Mouse (Mus musculus): Measurements from ENCODE around the gene Ubald2.
"Not testable (repeated sequence)": the region's sequence is repeated elsewhere in the genome, so short reads cannot be mapped to it uniquely, and the experiment has no call there.

Gene Ubald2

DNA sequence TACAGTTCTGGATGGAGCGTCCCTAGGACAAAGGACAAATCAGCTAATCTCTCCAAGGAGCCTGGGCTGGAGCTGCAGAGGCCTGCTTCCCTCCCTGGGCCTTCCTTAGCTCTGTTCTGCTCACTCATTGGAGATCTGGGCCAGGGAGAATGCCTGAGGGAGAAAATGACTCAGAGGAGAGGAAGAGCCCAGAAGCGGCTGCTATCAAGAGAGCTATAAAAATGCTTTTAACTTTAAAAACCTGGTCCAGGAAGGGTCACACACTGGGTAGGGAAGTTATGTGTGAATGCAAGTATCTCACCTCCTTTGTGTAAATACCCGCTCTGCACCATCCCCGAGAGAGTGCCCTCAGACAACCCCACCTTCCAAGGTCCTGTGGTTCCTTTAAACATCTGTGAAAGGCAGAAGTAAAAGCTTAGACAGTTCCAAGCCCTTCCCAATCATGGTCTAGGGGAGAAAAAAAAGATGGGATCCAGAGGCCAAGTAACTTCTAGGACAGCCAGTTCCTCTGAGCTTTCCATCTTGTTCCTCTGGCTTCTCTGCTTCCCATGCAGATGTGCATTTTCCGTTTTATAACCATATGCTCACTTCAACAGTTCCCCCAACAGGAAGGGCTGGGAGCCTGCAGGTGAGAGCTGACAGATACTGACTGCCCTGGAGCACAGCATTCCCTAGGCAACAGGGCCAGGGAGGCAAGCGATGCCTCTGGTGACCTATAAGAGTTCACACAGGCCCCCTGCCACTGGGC, 17.5 kb upstream of the Ubald2 start:
- in situ Hi-C loops (cut with MboI): no loop called here

DNA sequence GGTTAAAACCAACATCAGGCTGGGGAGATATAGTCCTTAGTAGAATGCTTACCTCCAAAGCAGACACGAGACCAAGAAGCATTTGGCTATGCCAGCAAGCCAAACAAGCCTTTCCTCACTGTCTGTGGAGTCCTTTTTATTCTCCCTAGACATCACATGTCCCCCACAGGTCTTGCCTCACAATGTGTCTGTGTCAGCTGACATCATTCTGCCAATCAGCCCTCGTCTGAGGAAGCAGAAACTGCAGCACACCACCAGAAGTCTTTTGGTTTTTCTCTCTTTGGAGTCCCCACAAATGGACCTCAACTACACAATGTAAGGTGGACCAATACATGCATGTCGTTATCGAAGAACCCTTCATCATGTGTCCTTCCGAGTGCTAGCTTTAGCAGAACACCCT, 16.8 kb upstream of the Ubald2 start:
- in situ Hi-C loops (cut with MboI): no loop called here

DNA sequence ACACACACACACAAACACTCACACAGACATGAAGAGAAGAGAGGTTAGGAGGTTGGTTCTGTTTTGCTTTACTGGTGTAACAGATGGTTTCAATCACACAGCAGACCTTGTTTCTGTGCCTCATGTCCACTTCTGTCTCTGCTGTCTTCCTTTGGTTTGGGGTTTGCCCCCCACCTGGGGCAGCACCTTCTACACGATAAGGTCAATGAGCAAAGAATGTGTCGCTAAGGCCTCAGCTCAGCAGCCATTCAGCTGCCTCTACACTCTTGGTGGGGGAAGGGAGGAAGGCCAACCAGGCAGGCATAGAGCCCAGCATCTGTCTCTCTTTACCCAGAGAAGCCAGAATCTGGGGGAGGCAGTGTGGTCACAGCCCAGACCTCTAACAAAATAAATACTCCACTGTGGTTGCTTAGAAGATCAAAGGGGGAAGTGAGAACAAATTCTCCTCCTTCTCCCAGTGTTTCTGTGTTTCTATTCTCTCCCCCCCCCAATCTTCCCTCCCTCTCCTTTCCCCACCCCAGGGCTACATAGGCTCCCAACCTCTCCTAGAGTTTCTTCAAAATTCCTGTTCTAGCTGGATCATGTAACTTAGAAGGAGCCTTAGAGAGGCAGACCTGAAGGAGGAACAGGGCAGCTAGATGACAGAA, 15.6 kb upstream of the Ubald2 start:
- in situ Hi-C loops (cut with MboI): no loop called here

DNA sequence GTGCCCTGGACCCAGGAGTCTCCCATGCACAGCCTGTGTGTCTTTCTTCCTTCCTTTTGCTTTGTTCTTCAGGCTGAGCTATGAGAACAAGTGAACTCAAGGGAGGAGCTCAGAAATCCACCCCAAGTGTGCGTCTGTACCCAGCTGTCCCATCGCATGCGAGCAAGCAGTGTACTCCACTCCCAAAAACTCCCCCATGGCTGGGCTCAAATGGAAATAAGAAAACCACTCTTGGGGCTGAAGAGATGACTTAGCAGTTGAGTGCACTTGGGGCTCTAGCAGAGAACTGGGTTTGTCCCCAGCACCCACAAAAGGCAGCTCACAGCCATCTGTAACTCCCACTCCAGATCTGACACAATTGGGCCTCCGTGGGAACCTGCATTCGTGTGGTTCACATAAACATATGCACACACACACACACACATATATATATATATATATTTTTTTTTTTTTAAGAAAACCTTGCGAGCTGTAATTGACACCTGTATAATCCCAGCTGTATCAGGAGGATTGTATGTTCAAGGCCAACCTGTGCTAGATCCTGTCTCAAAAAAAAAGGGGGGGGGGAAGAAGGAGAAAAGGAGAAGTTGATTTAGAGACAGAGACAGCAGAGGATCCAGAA, 14.9 kb upstream of the Ubald2 start:
- in situ Hi-C loops (cut with MboI): no loop called here

DNA sequence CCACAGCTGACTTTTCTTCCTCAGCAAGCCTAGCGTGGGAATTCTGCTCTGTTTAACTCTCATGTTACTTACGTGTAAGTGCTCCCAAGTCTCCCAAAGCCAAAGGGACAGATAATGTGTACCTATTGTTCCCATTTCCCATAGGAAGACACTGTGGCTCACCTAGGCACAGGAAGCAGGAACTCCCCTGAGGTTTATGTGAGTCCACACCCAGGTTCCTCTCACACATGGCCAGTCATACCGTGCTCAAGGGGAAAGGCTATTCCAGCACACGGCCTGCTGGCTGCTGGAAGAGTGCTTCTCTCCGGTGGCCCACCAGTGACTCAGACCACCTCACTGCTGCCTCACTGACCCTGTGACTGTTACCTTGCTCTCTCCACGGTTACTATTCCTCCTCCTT, 12.8 kb upstream of the Ubald2 start:
- in situ Hi-C loops (cut with MboI): no loop called here

DNA sequence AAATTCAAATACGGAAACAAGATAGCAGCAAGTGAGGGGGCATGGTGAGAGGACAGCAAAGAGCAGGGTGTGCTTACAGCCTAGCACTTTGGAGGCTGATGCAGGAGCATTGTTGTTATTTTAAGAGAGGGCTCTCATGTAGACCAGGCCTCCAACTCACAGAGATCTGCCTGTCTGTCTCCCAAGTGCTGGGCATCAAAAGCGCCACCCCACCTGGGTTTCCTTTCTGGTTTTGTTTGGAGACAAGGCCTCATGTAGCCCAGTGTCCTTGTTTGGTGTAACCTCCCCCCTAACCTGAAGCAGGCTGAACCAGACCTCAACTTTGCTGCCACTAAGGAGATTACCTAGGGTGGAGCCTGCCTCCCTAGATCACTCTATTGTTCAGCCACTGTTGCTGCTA, 11.3 kb upstream of the Ubald2 start:
- in situ Hi-C loops (cut with MboI): no loop called here

DNA sequence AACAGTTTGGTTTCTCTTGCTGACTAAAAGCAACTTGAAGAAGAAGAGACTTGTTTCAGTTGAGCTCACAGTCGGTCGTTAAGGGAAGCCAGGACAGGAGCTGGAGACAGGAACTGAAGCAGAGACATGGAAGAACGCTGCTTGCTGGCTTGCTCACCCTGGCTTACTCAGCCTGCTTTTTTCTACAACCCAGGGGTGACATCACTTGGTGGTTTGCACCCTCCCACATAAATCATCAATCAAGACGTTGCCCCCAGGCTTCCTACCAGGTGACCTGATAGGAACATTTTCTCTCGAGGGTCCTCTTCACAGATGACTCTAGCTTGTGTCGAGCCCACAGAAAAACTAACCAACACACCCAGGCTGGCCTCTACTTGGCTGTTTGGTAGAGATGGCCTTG, 10.7 kb upstream of the Ubald2 start:
- in situ Hi-C loops (cut with MboI): no loop called here

DNA sequence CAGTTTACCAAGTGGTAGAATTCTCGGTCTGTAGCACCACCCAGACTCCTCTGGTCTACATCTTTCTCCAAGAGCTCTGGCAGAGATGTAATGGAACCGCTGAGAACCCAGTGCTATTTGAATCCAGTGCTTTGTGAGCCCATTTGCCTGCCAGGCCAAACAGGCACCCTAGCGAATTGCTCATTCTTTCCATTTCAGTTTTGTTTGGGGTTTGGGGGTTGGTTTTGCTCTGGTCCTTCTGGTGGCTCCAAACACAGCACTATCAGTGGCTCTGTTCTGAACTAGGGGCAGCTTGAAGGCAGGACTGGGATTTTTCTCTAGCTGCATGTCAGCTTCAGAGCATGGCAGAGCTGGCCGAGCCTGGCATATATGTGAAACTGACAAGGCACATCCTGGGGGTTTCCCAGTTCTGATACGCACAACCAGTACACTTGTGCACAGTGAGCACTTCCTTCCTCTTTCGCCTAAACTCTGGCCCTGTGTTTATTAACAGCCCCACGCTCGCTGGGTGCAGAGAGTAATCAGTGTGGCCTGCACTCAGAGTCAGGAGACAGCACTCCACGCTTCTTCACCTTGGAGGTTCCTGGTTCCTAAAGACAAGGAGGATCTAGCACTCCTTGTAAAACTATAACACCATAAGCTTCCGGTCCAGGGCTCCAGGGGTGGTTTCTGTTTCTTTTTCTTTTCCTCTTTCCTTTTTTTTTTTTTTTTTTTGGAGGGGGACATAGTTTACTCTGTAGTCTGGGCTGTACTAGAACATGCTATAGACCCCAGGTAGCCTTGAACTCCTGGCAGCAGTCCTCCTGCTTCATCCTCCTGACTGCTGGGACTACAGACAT, 9.9 kb upstream of the Ubald2 start:
- in situ Hi-C loops (cut with MboI): no loop called here

DNA sequence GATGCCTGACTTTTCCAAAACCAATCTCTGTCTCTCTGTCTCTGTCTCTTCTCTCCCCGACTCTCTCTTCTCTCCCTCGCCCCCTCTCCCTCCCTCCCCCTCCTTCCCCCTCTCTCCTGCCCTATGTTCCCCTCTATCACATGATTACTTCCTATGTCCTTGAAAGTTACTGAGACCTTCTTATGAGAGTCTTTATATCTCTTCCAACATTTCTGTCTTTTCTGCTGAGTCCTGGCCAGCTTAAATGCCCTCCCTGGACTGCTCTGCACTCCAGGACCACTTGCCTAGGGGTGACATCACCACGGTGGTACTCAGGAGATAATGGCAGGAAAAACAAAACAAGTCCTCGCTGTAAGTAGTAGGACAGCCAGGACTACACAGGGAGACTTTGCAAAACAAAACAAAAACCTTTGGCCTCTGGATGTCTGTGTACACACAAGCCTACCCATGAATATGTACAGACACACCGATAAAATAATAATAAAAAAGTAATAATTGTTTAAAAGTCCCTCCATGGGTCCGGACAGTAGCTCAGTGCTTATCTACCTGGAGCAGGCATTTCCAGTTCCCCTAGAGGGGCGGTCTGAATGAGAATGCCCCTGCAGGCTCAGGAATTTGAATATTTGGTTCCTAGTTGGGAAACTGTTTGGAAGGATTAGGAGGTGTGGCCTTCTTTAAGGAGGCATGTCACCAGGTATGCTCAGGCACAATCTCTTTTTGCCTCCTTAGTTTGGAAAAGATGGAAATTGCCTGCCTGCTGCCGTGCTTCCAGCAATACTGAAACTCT, 9.1 kb upstream of the Ubald2 start:
- in situ Hi-C loops (cut with MboI): no loop called here

DNA sequence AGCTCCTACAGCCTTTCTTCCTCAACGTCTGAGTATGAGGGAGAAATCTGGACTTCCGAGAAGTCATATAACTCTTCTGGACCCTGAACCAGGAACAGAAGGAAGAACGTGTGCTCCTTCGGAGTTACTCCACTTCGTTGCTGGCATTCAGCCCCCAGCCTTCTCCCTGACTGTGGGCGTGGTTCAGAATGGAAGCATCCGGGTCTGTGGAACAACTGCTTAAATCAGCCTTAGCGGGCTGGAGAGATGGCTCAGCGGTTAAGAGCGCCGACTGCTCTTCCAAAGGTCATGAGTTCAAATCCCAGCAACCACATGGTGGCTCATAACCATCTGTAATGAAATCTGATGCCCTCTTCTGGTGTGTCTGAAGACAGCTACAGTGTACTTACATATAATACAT, 7.6 kb upstream of the Ubald2 start:
- in situ Hi-C loops (cut with MboI): not testable (repeated sequence)

DNA sequence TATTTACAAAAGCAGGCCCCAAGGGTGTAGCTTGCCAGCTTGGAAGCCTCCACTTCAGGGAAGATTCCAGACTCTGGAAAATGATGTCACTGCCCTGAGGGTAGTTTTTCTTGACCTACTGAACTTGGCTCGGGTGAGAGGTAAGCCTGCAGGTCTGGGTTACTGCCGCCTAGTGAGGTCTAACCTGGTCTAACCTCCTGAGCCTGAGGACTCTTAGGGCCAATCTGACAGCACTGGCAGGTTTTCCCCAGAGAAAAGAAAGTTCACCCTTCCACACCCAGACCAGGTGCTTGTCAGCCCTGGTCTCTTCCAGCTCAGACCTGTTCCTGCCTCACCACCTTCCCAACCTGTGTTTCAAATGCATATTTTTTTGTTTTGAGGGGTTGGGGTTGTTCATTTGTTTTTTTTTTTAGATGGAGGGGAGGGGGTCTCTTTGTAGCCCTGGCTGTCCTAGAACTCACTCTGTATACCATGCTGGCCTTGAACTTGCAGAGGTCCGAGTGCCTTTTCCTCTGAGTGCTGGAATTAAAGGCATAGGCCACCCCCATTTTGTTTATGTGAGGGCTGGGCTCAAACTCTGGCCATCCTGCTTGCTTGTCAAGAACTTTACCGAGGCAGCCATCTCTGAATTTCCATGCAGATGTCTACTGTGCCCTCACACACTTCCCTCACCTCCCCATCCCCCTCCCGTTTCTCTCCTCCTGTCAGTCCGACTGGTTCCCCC, 6.9 kb upstream of the Ubald2 start:
- in situ Hi-C loops (cut with MboI): no loop called here

DNA sequence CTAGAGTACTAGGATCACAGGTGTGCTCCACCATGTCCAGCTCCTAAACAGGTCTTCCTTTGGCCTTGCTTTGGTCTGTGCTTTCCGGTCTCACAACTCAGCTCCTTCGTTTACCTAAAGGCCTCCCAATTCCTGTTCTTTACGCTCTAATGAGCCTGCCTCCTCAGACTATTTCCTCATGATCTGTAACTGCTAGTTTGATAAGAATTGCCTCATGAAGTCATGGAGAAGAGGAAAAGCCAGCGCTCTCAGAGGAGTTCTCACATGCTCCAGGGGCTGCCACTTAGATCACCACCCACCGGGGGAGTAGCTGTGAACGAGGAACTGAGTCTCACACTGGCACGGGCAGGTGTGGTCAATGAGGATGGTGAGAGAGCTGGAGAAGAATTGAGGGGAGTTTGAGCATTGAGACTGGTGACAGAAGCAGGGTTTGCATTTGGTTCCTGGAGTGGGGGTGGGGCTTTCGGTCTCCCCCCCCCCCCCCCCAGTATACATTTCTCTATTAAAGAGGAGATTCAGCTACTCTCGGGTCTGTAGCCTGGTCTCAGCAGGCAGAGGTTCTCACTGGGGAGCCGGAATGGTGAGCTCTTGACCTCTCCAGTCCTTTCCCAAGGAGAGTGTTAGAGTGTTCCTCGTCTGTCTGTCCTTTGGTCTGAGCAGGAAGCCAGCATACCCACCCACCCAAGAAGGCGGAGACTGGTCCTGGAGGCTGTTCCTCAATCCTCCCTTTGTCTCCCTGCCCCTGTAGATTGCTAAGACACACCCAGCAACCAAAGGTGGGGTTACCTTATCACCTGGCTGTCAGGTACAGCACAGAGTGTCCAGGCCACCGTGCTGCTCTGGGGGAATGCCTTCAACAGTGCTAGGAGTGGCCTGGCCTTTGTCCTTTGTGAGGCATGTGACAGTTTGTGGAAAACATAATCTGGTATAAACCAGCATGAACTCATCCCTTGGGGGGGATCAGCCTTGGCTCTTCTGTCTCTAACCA, 4.7 kb upstream of the Ubald2 start:
- in situ Hi-C loops (cut with MboI): no loop called here

DNA sequence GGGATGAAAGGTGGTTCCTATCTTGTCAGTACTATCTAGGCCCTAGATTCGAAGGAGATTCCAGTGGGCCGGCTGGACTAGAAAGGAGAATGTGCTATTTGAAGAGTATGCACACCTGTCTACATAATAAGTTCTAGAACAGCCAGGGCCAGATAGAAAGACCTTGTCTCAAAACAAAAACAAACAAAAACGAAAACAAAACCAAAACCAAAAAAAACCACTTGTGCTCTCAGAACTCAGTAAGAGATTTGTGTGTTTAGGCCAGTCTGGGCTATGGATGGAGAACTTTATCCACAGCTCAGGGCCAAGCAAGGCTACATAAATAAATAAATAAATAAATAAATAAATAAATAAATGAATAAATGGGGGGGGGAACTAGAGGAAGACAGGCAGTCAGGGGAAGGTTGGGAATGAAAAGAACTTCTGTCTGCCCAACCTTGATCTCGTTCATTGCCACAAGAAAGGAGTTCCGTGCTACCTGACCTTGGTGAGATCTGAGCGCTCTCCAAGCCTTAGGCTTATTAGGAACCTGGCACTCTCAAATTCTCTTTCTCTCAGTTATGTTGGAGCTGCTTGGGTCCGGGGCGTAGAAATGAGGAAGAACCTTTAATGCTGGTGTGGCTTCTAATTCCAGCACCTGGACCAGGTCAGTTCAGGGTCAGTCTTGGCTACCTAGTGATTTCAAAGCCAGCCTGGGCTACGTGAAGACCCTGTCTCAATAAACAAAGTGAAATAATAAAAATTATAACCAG, 3.9 kb upstream of the Ubald2 start:
- in situ Hi-C loops (cut with MboI): no loop called here

DNA sequence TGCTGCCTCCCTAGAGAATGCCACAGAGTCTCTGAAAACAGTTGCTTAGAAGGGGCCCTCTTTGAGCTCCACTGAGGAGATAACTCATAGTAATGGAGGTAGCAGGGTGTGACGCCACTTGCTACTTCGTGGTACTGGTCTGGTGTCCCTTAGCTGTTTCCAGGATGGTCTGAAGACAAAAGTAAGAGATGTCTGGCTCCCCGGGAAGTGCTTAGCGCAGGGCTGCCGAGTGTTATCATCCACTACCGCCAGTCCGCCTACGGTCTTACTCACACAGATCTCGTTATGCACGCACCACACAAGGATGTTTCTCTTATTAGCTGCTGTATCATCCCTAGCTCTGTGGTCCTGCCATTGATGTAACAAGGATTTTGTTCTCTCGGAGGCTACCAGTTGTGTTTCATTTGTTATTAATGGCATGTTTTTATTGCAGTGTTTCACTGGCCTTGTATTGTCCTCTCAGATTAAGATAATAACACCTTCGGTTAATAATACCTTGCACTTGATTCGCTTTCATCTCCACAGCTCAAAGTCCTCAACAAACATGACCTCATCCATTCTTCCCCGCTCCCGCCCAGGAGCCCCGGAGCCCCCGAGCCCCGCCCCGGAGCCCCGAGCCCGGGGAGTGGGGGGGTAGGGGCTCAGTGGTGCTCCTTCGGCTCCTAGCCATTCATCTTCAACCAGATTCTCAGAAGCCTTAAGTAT, 3.0 kb upstream of the Ubald2 start:
- in situ Hi-C loops (cut with MboI): no loop called here

DNA sequence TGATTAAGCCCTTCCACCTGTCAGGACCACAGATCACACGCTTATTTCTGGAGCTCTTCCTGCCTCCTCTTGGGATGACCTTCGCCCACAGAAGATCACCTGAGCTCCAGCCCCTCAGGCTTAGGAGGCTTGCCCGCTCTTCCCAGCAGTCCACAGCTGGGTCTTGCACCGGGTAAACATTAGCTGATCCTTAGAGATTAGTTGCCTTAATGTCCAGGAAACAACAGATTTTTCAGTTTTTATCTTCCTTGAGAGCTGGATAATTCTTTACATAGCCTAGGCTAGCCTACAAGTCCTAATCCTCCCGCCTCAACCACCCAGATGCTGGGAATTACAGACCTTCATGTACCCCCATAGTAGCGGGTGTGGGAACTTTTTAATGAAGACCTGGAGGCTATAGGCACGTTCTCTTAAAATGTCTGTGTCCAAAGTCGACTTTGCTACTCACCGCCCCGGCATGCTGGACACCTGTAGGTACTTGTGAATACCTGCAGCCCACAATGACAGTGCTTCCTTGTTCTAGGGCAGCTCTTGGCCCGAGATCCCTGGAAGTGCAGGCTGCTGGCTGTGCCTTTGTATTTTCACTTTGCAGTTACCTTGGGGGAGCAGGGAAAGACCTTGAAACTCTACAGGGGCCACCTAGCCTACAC, 2.3 kb upstream of the Ubald2 start:
- in situ Hi-C loops (cut with MboI): no loop called here

DNA sequence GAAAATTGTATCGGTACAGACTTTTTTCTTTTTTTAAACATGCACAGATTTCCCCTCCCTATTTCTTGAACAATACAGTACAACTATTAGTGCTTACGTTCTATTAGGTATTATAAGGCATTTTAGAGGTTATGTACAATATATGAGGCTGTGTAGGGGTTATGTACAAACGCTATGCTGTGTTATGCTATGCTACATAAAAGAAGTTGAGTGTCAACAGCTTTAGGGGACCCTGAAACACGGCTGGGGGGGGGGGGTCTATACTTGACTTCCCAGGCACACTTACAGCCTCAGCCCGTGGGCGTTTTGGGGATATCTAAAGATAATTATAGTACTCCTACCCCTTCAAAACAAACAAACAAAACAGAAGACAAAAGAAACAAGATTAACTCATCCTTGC, 1.8 kb upstream of the Ubald2 start:
- in situ Hi-C loops (cut with MboI): no loop called here

DNA sequence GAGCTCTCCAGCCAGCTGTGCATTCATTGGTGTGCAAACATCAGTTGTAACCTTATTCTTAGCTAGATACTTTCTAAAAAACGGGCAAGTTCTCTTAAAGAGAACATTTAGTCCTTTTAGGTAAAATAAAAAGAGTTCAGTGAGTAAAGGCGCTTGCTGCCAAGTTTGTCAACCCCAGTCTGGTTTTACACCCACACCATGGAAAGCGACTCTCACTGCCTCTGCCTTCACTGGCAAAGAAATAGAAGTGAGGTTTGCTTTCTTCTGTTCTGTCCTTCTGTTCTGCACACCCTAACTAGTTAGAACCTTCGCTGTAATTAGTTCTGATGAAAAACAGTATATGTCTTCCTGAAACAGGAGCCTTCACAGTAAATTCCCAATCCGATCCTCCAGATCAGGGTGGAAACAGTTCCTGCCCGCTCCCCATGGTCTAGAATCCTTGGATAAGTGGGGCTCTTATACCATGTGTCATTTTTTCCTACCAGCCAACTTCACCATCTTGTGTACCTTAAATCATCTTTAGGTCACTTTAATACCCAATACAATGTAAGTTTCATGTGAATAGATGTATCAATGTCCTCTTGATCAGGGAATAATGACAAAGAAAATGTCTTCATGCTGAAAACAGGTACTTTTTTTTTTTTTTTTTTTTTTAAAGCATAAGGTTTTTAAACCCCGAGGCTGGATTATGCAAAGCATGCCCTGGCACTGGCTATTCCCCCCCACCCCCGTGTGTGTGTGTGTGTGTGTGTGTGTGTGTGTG, 1.1 kb upstream of the Ubald2 start:
- in situ Hi-C loops (cut with MboI): no loop called here
